In genomic region chr4:62520892-62521400, GRCm38 (mm10) we compare ENCODE assay signal across 18 mouse cellular contexts. TPM values are rescaled to one million over a fixed set of nuclear protein-coding genes. Genes with fewer than 3 reads are reported as not detected.
A peak's percentile ranks its signal among the peaks of the same experiment; 100 is the strongest.
DNase-seq lines count a peak whose midpoint lies in the region; ATAC-seq and TF ChIP-seq lines count a peak whose summit lies in the region.
"Had no signal": no experiment of that assay in that cellular context is flagged by ENCODE, and none has a peak within 500 bp of the region (broad histone marks: within the 10 kb centered on the region; RNA-seq: fewer than 3 reads in every experiment).

No protein-coding gene starts in this region.

- no peaks in the 10 kb centered on the region for H3K9me3 ChIP-seq in heart, embryonic 13.5 days
- no peaks in the 10 kb centered on the region for H3K9me3 ChIP-seq in heart, embryonic 12.5 days (replicated peaks)
- H3K9me3 ChIP-seq in E14TG2a.4 (ENCODE audit: low read length): peaks cover 6% of the 10 kb centered on the region
- no peaks in the 10 kb centered on the region for H3K9me3 ChIP-seq in liver, embryonic 14.5 days (ENCODE audit: control insufficient read depth, low read length)
- H3K9me3 ChIP-seq: embryonic facial prominence, embryonic 12.5 days had no signal

- TF ChIP-seq EP300 in liver, embryonic 14.5 days (IDR thresholded peaks at IDR 0.05; ENCODE audit: low read depth): no peak

- no peak overlapping the region; the same call in 1 of the 2 replicates for H3K4me3 ChIP-seq in heart, embryonic 13.5 days
- H3K4me3 ChIP-seq in heart, embryonic 12.5 days: no peak overlapping the region
- peak overlapping the region; percentile 88; the same call in 1 of the 2 replicates for H3K4me3 ChIP-seq in E14TG2a.4 (replicated peaks; ENCODE audit: low read length)
- H3K4me3 ChIP-seq in liver, embryonic 14.5 days (ENCODE audit: insufficient read depth in 1 of 2, low read depth in 2 of 2, low read length in 2 of 2): peak overlapping the region in 1 of 2 experiments; percentile 98; a peak in 2 of 4 replicates

- WGBS in heart, embryonic 13.5 days: 79% methylated on average over 2 of the region's 2 CpGs
- 87% methylated on average over 2 of the region's 2 CpGs for WGBS in heart, embryonic 12.5 days
- 57% methylated on average over 2 of the region's 2 CpGs for WGBS in liver, embryonic 14.5 days (ENCODE audit: insufficient replicate concordance)

- H3K36me3 ChIP-seq in heart, embryonic 13.5 days: peaks cover 25% of the 10 kb centered on the region
- peaks cover 18% of the 10 kb centered on the region for H3K36me3 ChIP-seq in heart, embryonic 12.5 days
- peaks cover 29% of the 10 kb centered on the region for H3K36me3 ChIP-seq in E14TG2a.4 (ENCODE audit: insufficient read depth, low read length)
- H3K36me3 ChIP-seq in liver, embryonic 14.5 days (replicated peaks; ENCODE audit: control insufficient read depth, insufficient read depth, low read depth): peaks cover 9% of the 10 kb centered on the region

- TF ChIP-seq CTCF in E14TG2a.4 (conservative IDR thresholded peaks at IDR 0.05; ENCODE audit: low read length): no peak
- TF ChIP-seq CTCF in liver, embryonic 14.5 days (IDR thresholded peaks at IDR 0.05; ENCODE audit: low read depth): no peak

- H3K4me1 ChIP-seq in heart, embryonic 13.5 days: peaks cover 48% of the 10 kb centered on the region
- peaks cover 41% of the 10 kb centered on the region for H3K4me1 ChIP-seq in heart, embryonic 12.5 days (replicated peaks)
- peaks cover 35% of the 10 kb centered on the region for H3K4me1 ChIP-seq in E14TG2a.4 (replicated peaks; ENCODE audit: low read depth, low read length)
- H3K4me1 ChIP-seq in liver, embryonic 14.5 days (replicated peaks; ENCODE audit: control insufficient read depth in 2 of 2, insufficient read depth in 2 of 2, low read length in 1 of 2): peaks cover 13 to 31% of the 10 kb centered on the region in 2 experiments

- no peaks in the 10 kb centered on the region for H3K27me3 ChIP-seq in heart, embryonic 13.5 days (replicated peaks)
- H3K27me3 ChIP-seq in heart, embryonic 12.5 days (replicated peaks): no peaks in the 10 kb centered on the region
- peaks cover 4% of the 10 kb centered on the region; the same call in 1 of the 2 replicates for H3K27me3 ChIP-seq in E14TG2a.4 (ENCODE audit: insufficient read depth, low read length)
- H3K27me3 ChIP-seq in liver, embryonic 14.5 days (ENCODE audit: control insufficient read depth, insufficient read depth, low read length): no peaks in the 10 kb centered on the region
- H3K27me3 ChIP-seq: embryonic facial prominence, embryonic 12.5 days had no signal

- peak overlapping the region; percentile 78; the same call in 1 of the 2 replicates for H3K4me2 ChIP-seq in heart, embryonic 13.5 days
- no peak overlapping the region for H3K4me2 ChIP-seq in heart, embryonic 12.5 days
- H3K4me2 ChIP-seq in liver, embryonic 14.5 days (ENCODE audit: low read depth): peak overlapping the region; percentile 87

- no peak overlapping the region for H3K27ac ChIP-seq in heart, embryonic 13.5 days (replicated peaks)
- no peak overlapping the region for H3K27ac ChIP-seq in heart, embryonic 12.5 days (ENCODE audit: poor library complexity, severe bottlenecking)
- peak overlapping the region; percentile 41 for H3K27ac ChIP-seq in liver, embryonic 14.5 days

- H3K9ac ChIP-seq in heart, embryonic 13.5 days: no peak overlapping the region
- H3K9ac ChIP-seq in heart, embryonic 12.5 days: no peak overlapping the region
- H3K9ac ChIP-seq in liver, embryonic 14.5 days (replicated peaks): peak overlapping the region; percentile 100

- no peak for ATAC-seq in heart, embryonic 13.5 days (ENCODE audit: extremely low read depth, insufficient number of reproducible peaks, low FRiP score, low TSS enrichment)
- ATAC-seq in heart, embryonic 12.5 days (ENCODE audit: insufficient number of reproducible peaks, low FRiP score): no peak
- ATAC-seq in liver, embryonic 14.5 days (ENCODE audit: insufficient read depth): no peak
- ATAC-seq: forebrain, embryonic 14.5 days; intestine, postnatal 0 days had no signal

- DNase-seq in 416B (ENCODE audit: low read depth): peak; percentile 41
- no peak for DNase-seq in liver, embryonic 14.5 days (ENCODE audit: low read depth in 3 of 3, low spot score in 3 of 3)
- DNase-seq in frontal cortex, postnatal 14 days (ENCODE audit: low spot score in 2 of 2): no peak
- no peak for DNase-seq in adrenal gland, adult 18-20 months (ENCODE audit: low spot score in 2 of 2)
- DNase-seq in lung, postnatal 25 days (ENCODE audit: low spot score): no peak
- DNase-seq: adrenal gland, postnatal 14 days; cerebellum, postnatal 25 days; kidney, postnatal 4 days; lung, adult 2 months; right cerebral cortex, postnatal 14 days had no signal

RNA-seq across cellular contexts. Expression of gene Alad, which starts 1.2 kb away (rescaled TPM):
- polyA plus RNA-seq in heart, embryonic 13.5 days (2015; fragmentation: Nextera tagmentation; extraction: Ambion mirVana): 68.6 and 84.6 TPM in 2 replicates
- 74.3 and 80.0 TPM in 2 replicates for polyA plus RNA-seq in heart, embryonic 12.5 days (2016; fragmentation: Nextera tagmentation; extraction: Ambion mirVana)
- polyA plus RNA-seq in liver, embryonic 14.5 days (2012; rRNA removed): 296 and 338 TPM in 2 replicates
- 629 and 675 TPM in 2 replicates for polyA plus RNA-seq in liver, embryonic 14.5 days (2014; fragmentation: Nextera tagmentation; extraction: Ambion mirVana)
- 100 to 1,000 TPM in 1 of 2 experiments, 10 to 100 TPM in 1; 92.6 to 112 TPM for total RNA-seq in adrenal gland, adult 18-20 months (2021)

RNA-seq across cellular contexts. Expression of gene Pole3, which starts 3.9 kb away (rescaled TPM):
- 54.6 and 54.8 TPM in 2 replicates for polyA plus RNA-seq in heart, embryonic 13.5 days (2015; fragmentation: Nextera tagmentation; extraction: Ambion mirVana)
- 53.6 and 59.9 TPM in 2 replicates for polyA plus RNA-seq in heart, embryonic 12.5 days (2016; fragmentation: Nextera tagmentation; extraction: Ambion mirVana)
- polyA plus RNA-seq in liver, embryonic 14.5 days (2012; rRNA removed): 24.3 and 37.4 TPM in 2 replicates
- 54.7 and 59.8 TPM in 2 replicates for polyA plus RNA-seq in liver, embryonic 14.5 days (2014; fragmentation: Nextera tagmentation; extraction: Ambion mirVana)
- 10 to 100 TPM; 43.7 to 52.1 TPM for total RNA-seq in adrenal gland, adult 18-20 months (2021)

RNA-seq across cellular contexts. Expression of gene 4933430I17Rik, which starts 4.2 kb away (rescaled TPM):
- 0.16 and 0.76 TPM in 2 replicates for polyA plus RNA-seq in heart, embryonic 13.5 days (2015; fragmentation: Nextera tagmentation; extraction: Ambion mirVana)
- 0.31 and 0.43 TPM in 2 replicates for polyA plus RNA-seq in heart, embryonic 12.5 days (2016; fragmentation: Nextera tagmentation; extraction: Ambion mirVana)
- 0.10 and 0.12 TPM in 2 replicates for polyA plus RNA-seq in liver, embryonic 14.5 days (2012; rRNA removed)
- 0.08 and 0.20 TPM in 2 replicates for polyA plus RNA-seq in liver, embryonic 14.5 days (2014; fragmentation: Nextera tagmentation; extraction: Ambion mirVana)
- total RNA-seq in adrenal gland, adult 18-20 months (2021): under 1 TPM; 0.27 to 0.29 TPM
- total RNA-seq: hematopoietic stem cell, adult 5-6 weeks; monocyte, adult 5-6 weeks had no signal

RNA-seq across cellular contexts. Expression of gene Hdhd3, which starts 17.7 kb away (rescaled TPM):
- 7.7 and 9.9 TPM in 2 replicates for polyA plus RNA-seq in heart, embryonic 13.5 days (2015; fragmentation: Nextera tagmentation; extraction: Ambion mirVana)
- polyA plus RNA-seq in heart, embryonic 12.5 days (2016; fragmentation: Nextera tagmentation; extraction: Ambion mirVana): 7.0 and 8.0 TPM in 2 replicates
- 3.6 and 4.2 TPM in 2 replicates for polyA plus RNA-seq in liver, embryonic 14.5 days (2012; rRNA removed)
- 6.4 and 9.1 TPM in 2 replicates for polyA plus RNA-seq in liver, embryonic 14.5 days (2014; fragmentation: Nextera tagmentation; extraction: Ambion mirVana)
- total RNA-seq in adrenal gland, adult 18-20 months (2021): 10 to 100 TPM in 1 of 2 experiments, 1 to 10 TPM in 1; 9.8 to 21.4 TPM

RNA-seq across cellular contexts. Expression of gene Rgs3, which starts 38.7 kb away (rescaled TPM):
- 62.2 and 64.8 TPM in 2 replicates for polyA plus RNA-seq in heart, embryonic 13.5 days (2015; fragmentation: Nextera tagmentation; extraction: Ambion mirVana)
- 60.5 and 73.7 TPM in 2 replicates for polyA plus RNA-seq in heart, embryonic 12.5 days (2016; fragmentation: Nextera tagmentation; extraction: Ambion mirVana)
- 3.8 and 3.9 TPM in 2 replicates for polyA plus RNA-seq in liver, embryonic 14.5 days (2012; rRNA removed)
- 3.1 and 3.6 TPM in 2 replicates for polyA plus RNA-seq in liver, embryonic 14.5 days (2014; fragmentation: Nextera tagmentation; extraction: Ambion mirVana)
- 10 to 100 TPM; 23.2 to 24.3 TPM for total RNA-seq in adrenal gland, adult 18-20 months (2021)
